Mouse (Mus musculus): ENCODE data around the gene Agbl4. TPM values are rescaled to one million over a fixed set of nuclear protein-coding genes. Genes with fewer than 3 reads are reported as not detected.

The Agbl4 gene
- polyA plus RNA-seq, 1 experiment: not detected

GRCm38 (mm10) chr4:110832776-110833175 lies 435.3 kb downstream of the Agbl4 start:
- no peak for TF ChIP-seq GATA1 (IDR thresholded peaks at IDR 0.05; ENCODE audit: borderline replicate concordance, low read length)
- no peak for TF ChIP-seq FLI1 (IDR thresholded peaks at IDR 0.05; ENCODE audit: low read length)
- no peaks in the 10 kb centered on the region for H3K4me1 ChIP-seq
- no peak overlapping the region for H3K4me3 ChIP-seq (replicated peaks)
- no peaks in the 10 kb centered on the region for H3K36me3 ChIP-seq (replicated peaks; ENCODE audit: low read length)
- 0 out of 2 replicates have a peak, but pooled peaks cover 3% of the 10 kb centered on the region for H3K9me3 ChIP-seq
- H3K27me3 ChIP-seq (replicated peaks): no peaks in the 10 kb centered on the region

- TF ChIP-seq GATA1 (IDR thresholded peaks at IDR 0.05; ENCODE audit: borderline replicate concordance, low read length) (no peak), FLI1 (IDR thresholded peaks at IDR 0.05; ENCODE audit: low read length) (no peak)
- H3K4me3 ChIP-seq (replicated peaks): no peak overlapping the region
- H3K4me1 ChIP-seq: no peaks in the 10 kb centered on the region
- H3K9me3 ChIP-seq: no peaks in the 10 kb centered on the region
- no peaks in the 10 kb centered on the region for H3K36me3 ChIP-seq (replicated peaks; ENCODE audit: low read length)
- H3K27me3 ChIP-seq (replicated peaks): no peaks in the 10 kb centered on the region
Measured at GRCm38 (mm10) chr4:110879719-110880443, 482.4 kb downstream of the Agbl4 start.

- TF ChIP-seq FLI1 (IDR thresholded peaks at IDR 0.05; ENCODE audit: low read length): no peak
- TF ChIP-seq GATA1 (IDR thresholded peaks at IDR 0.05; ENCODE audit: borderline replicate concordance, low read length): no peak
Measured at GRCm38 (mm10) chr4:110916061-110916460, 518.6 kb downstream of the Agbl4 start.

GRCm38 (mm10) chr4:110916565-110916964 lies 519.1 kb downstream of the Agbl4 start:
- TF ChIP-seq GATA1 (IDR thresholded peaks at IDR 0.05; ENCODE audit: borderline replicate concordance, low read length) (no peak), FLI1 (IDR thresholded peaks at IDR 0.05; ENCODE audit: low read length) (no peak)
- no peaks in the 10 kb centered on the region for H3K4me1 ChIP-seq
- no peaks in the 10 kb centered on the region for H3K36me3 ChIP-seq (replicated peaks; ENCODE audit: low read length)
- H3K27me3 ChIP-seq (replicated peaks): no peaks in the 10 kb centered on the region
- H3K9me3 ChIP-seq: no peaks in the 10 kb centered on the region
- no peak overlapping the region for H3K4me3 ChIP-seq (replicated peaks)

More at GRCm38 (mm10) chr4:110916061-110916460, 518.6 kb downstream of the Agbl4 start:
- Histone ChIP-seq H3K27me3 (replicated peaks) (no peaks in the 10 kb centered on the region), H3K4me1 (no peaks in the 10 kb centered on the region), H3K36me3 (replicated peaks; ENCODE audit: low read length) (no peaks in the 10 kb centered on the region), H3K9me3 (no peaks in the 10 kb centered on the region), H3K4me3 (replicated peaks) (no peak overlapping the region)

GRCm38 (mm10) chr4:110921013-110921412 lies 523.6 kb downstream of the Agbl4 start:
- H3K4me3 ChIP-seq (replicated peaks): no peak overlapping the region
- no peaks in the 10 kb centered on the region for H3K9me3 ChIP-seq
- H3K27me3 ChIP-seq (replicated peaks): no peaks in the 10 kb centered on the region
- TF ChIP-seq FLI1 (IDR thresholded peaks at IDR 0.05; ENCODE audit: low read length) (no peak), GATA1 (IDR thresholded peaks at IDR 0.05; ENCODE audit: borderline replicate concordance, low read length) (no peak)
- H3K36me3 ChIP-seq (replicated peaks; ENCODE audit: low read length): no peaks in the 10 kb centered on the region
- no peaks in the 10 kb centered on the region for H3K4me1 ChIP-seq

GRCm38 (mm10) chr4:111001641-111002040 lies 604.2 kb downstream of the Agbl4 start:
- Histone ChIP-seq H3K9me3 (no peaks in the 10 kb centered on the region), H3K36me3 (replicated peaks; ENCODE audit: low read length) (no peaks in the 10 kb centered on the region), H3K27me3 (replicated peaks) (no peaks in the 10 kb centered on the region), H3K4me1 (no peaks in the 10 kb centered on the region), H3K4me3 (replicated peaks) (no peak overlapping the region)
- no peak for TF ChIP-seq FLI1 (IDR thresholded peaks at IDR 0.05; ENCODE audit: low read length)
- no peak for TF ChIP-seq GATA1 (IDR thresholded peaks at IDR 0.05; ENCODE audit: borderline replicate concordance, low read length)

- Histone ChIP-seq H3K27me3 (replicated peaks) (no peaks in the 10 kb centered on the region), H3K4me3 (replicated peaks) (no peak overlapping the region), H3K36me3 (replicated peaks; ENCODE audit: low read length) (no peaks in the 10 kb centered on the region), H3K4me1 (no peaks in the 10 kb centered on the region), H3K9me3 (no peaks in the 10 kb centered on the region)
- TF ChIP-seq GATA1 (IDR thresholded peaks at IDR 0.05; ENCODE audit: borderline replicate concordance, low read length) (no peak), FLI1 (IDR thresholded peaks at IDR 0.05; ENCODE audit: low read length) (no peak)
Measured at GRCm38 (mm10) chr4:111004719-111005479, 607.4 kb downstream of the Agbl4 start.

GRCm38 (mm10) chr4:111019376-111019775 lies 621.9 kb downstream of the Agbl4 start:
- H3K4me3 ChIP-seq (replicated peaks): no peak overlapping the region
- no peaks in the 10 kb centered on the region for H3K27me3 ChIP-seq (replicated peaks)
- no peaks in the 10 kb centered on the region; the same call in 1 of the 2 replicates for H3K9me3 ChIP-seq
- no peak for TF ChIP-seq GATA1 (IDR thresholded peaks at IDR 0.05; ENCODE audit: borderline replicate concordance, low read length)
- no peak for TF ChIP-seq FLI1 (IDR thresholded peaks at IDR 0.05; ENCODE audit: low read length)
- no peaks in the 10 kb centered on the region for H3K36me3 ChIP-seq (replicated peaks; ENCODE audit: low read length)
- no peaks in the 10 kb centered on the region for H3K4me1 ChIP-seq

- TF ChIP-seq FLI1 (IDR thresholded peaks at IDR 0.05; ENCODE audit: low read length) (no peak), GATA1 (IDR thresholded peaks at IDR 0.05; ENCODE audit: borderline replicate concordance, low read length) (no peak)
Measured at GRCm38 (mm10) chr4:111067330-111067729, 669.9 kb downstream of the Agbl4 start.

More at GRCm38 (mm10) chr4:111067330-111067729, 669.9 kb downstream of the Agbl4 start:
- Histone ChIP-seq H3K9me3 (no peaks in the 10 kb centered on the region), H3K36me3 (replicated peaks; ENCODE audit: low read length) (no peaks in the 10 kb centered on the region), H3K4me3 (replicated peaks) (no peak overlapping the region), H3K27me3 (replicated peaks) (no peaks in the 10 kb centered on the region), H3K4me1 (no peaks in the 10 kb centered on the region)

All from megakaryocyte, embryonic 14.5 days (primary cell).